Mouse (Mus musculus) neural tube, embryonic 12.5 days (tissue): ENCODE measurements at regions not wholly inside any gene's neighbourhood (a gene's known extent, or its start where the extent isn't known, plus 50 kb on each side); places are given as distances from the start of the nearest gene placed in this dataset.

Experiments
- ATAC-seq: fragments of 200-750 bp; cut with Nextera tagmentation; 2 replicates; pipeline ENCODE4 v1.8.0; 2017; ENCODE audit warnings: low read depth, mild to moderate bottlenecking, moderate TSS enrichment, moderate library complexity; ENCODE audit not compliant: low FRiP score
- H3K27ac ChIP-seq: fragments of 300-500 bp; sonication (generic); 2 replicates; pipeline ENCODE4 v1.5.1; 2016
- H3K27me3 ChIP-seq: fragments of 300-500 bp; sonication (generic); replicated peaks from 2 replicates; pipeline ENCODE4 v1.6.1; 2016; ENCODE audit warnings: mild to moderate bottlenecking
- H3K36me3 ChIP-seq: fragments of 300-500 bp; sonication (generic); 2 replicates; pipeline ENCODE4 v1.6.1; 2016; ENCODE audit warnings: mild to moderate bottlenecking
- H3K4me1 ChIP-seq: fragments of 300-500 bp; sonication (generic); 2 replicates; pipeline ENCODE4 v1.6.1; 2016
- H3K4me2 ChIP-seq: fragments of 300-500 bp; sonication (generic); replicated peaks from 2 replicates; pipeline ENCODE4 v1.6.1; 2016; ENCODE audit warnings: mild to moderate bottlenecking
- H3K4me3 ChIP-seq: fragments of 300-500 bp; sonication (generic); 2 replicates; pipeline ENCODE4 v1.5.1; 2016
- H3K9ac ChIP-seq: fragments of 300-500 bp; sonication (generic); 2 replicates; pipeline ENCODE4 v1.6.1; 2016; ENCODE audit warnings: mild to moderate bottlenecking
- H3K9me3 ChIP-seq: fragments of 300-500 bp; sonication (generic); 2 replicates; pipeline ENCODE4 v1.6.1; 2016; ENCODE audit warnings: mild to moderate bottlenecking
- WGBS: fragments of 180-500 bp; shearing (Covaris S2); methylation state at CpG from one replicate; pipeline ENCODE4 v1.1.7; 2016; 5-methylcytosine and 5-hydroxymethylcytosine counted together

GRCm38 (mm10) chr10:100210684-100211083 lies 124.8 kb upstream of the Gm4301 start:
- no peak overlapping the region for H3K27ac ChIP-seq
- H3K4me3 ChIP-seq: no peak overlapping the region
- no peak overlapping the region for H3K4me2 ChIP-seq
- no peaks in the 10 kb centered on the region for H3K4me1 ChIP-seq
- ATAC-seq: no peak
- 74% methylated on average over 7 of the region's 7 CpGs for WGBS
- H3K27me3 ChIP-seq: no peaks in the 10 kb centered on the region
- H3K9me3 ChIP-seq: no peaks in the 10 kb centered on the region
- no peak overlapping the region for H3K9ac ChIP-seq
- no peaks in the 10 kb centered on the region for H3K36me3 ChIP-seq

GRCm38 (mm10) chr10:100224459-100225097 lies 110.9 kb upstream of the Gm4301 start:
- Histone ChIP-seq H3K27ac (no peak overlapping the region), H3K4me3 (no peak overlapping the region), H3K27me3 (no peaks in the 10 kb centered on the region), H3K36me3 (no peaks in the 10 kb centered on the region), H3K9ac (no peak overlapping the region), H3K4me1 (no peaks in the 10 kb centered on the region), H3K4me2 (no peak overlapping the region), H3K9me3 (no peaks in the 10 kb centered on the region)
- 83% methylated on average over 3 of the region's 3 CpGs for WGBS
- no peak for ATAC-seq

GRCm38 (mm10) chr10:100259235-100259900 lies 76.1 kb upstream of the Gm4301 start:
- ATAC-seq: no peak
- H3K27me3 ChIP-seq: no peaks in the 10 kb centered on the region
- H3K4me2 ChIP-seq: no peak overlapping the region
- 84% methylated on average over 4 of the region's 4 CpGs for WGBS
- no peak overlapping the region for H3K27ac ChIP-seq
- no peaks in the 10 kb centered on the region for H3K36me3 ChIP-seq
- no peak overlapping the region for H3K9ac ChIP-seq
- no peak overlapping the region for H3K4me3 ChIP-seq
- no peaks in the 10 kb centered on the region for H3K9me3 ChIP-seq
- H3K4me1 ChIP-seq: no peaks in the 10 kb centered on the region

GRCm38 (mm10) chr10:100263447-100263846 lies 72.0 kb upstream of the Gm4301 start:
- 68% methylated on average over 2 of the region's 2 CpGs for WGBS
- Histone ChIP-seq H3K4me2 (no peak overlapping the region), H3K4me3 (no peak overlapping the region), H3K9ac (no peak overlapping the region), H3K27ac (no peak overlapping the region), H3K9me3 (no peaks in the 10 kb centered on the region), H3K27me3 (no peaks in the 10 kb centered on the region), H3K36me3 (no peaks in the 10 kb centered on the region), H3K4me1 (no peaks in the 10 kb centered on the region)
- ATAC-seq: no peak

GRCm38 (mm10) chr10:100264066-100264465 lies 71.4 kb upstream of the Gm4301 start:
- 31% methylated on average over 2 of the region's 2 CpGs for WGBS
- H3K9me3 ChIP-seq: no peaks in the 10 kb centered on the region
- no peaks in the 10 kb centered on the region for H3K4me1 ChIP-seq
- H3K27me3 ChIP-seq: no peaks in the 10 kb centered on the region
- no peak overlapping the region for H3K9ac ChIP-seq
- no peak overlapping the region for H3K4me2 ChIP-seq
- no peak overlapping the region for H3K27ac ChIP-seq
- H3K4me3 ChIP-seq: no peak overlapping the region
- no peaks in the 10 kb centered on the region for H3K36me3 ChIP-seq
- ATAC-seq: no peak

GRCm38 (mm10) chr10:100282471-100282870 lies 53.0 kb upstream of the Gm4301 start:
- Histone ChIP-seq H3K9me3 (no peaks in the 10 kb centered on the region), H3K9ac (no peak overlapping the region), H3K4me1 (no peaks in the 10 kb centered on the region), H3K36me3 (no peaks in the 10 kb centered on the region), H3K27me3 (no peaks in the 10 kb centered on the region), H3K27ac (no peak overlapping the region), H3K4me3 (no peak overlapping the region), H3K4me2 (no peak overlapping the region)
- ATAC-seq: no peak
